In genomic region chr11:87125562-87125961, GRCm38 (mm10) we compare ENCODE assay signal across 9 mouse cellular contexts. TPM values are rescaled to one million over a fixed set of nuclear protein-coding genes. Genes with fewer than 3 reads are reported as not detected.
A peak's percentile ranks its signal among the peaks of the same experiment; 100 is the strongest.
DNase-seq lines count a peak whose midpoint lies in the region; ATAC-seq and TF ChIP-seq lines count a peak whose summit lies in the region.
"Had no signal": no experiment of that assay in that cellular context is flagged by ENCODE, and none has a peak within 500 bp of the region (broad histone marks: within the 10 kb centered on the region; RNA-seq: fewer than 3 reads in every experiment).

No protein-coding gene starts in this region.

- no peak for ATAC-seq in liver, embryonic 11.5 days (replicated peaks; ENCODE audit: low FRiP score)
- ATAC-seq in liver, postnatal 0 days: no peak
- no peak for ATAC-seq in intestine, embryonic 16.5 days
- no peak for ATAC-seq in midbrain, postnatal 0 days (ENCODE audit: low FRiP score)

- no peak for DNase-seq in liver, embryonic 11.5 days (ENCODE audit: low spot score)
- no peak for DNase-seq in liver, postnatal 0 days
- DNase-seq in forebrain, embryonic 10.5 days (ENCODE audit: extremely low spot score, low spot score): no peak
- no peak for DNase-seq in midbrain, postnatal 0 days (ENCODE audit: low spot score)
- DNase-seq in left cerebral cortex, adult 2 months (ENCODE audit: extremely low spot score in 1 of 2, low spot score in 2 of 2): no peak
- DNase-seq in urinary bladder, postnatal 10 days (ENCODE audit: low spot score): no peak
- no peak for DNase-seq in cerebellum, adult 11-12 months

- H3K27ac ChIP-seq in liver, embryonic 11.5 days (ENCODE audit: low read depth, low read length): no peak overlapping the region; the same call in 1 of the 2 replicates
- H3K27ac ChIP-seq in liver, postnatal 0 days (ENCODE audit: low read depth): no peak overlapping the region
- peak overlapping the region; percentile 96 for H3K27ac ChIP-seq in forebrain, embryonic 10.5 days
- no peak overlapping the region; the same call in 1 of the 2 replicates for H3K27ac ChIP-seq in intestine, embryonic 16.5 days (ENCODE audit: low read length)
- no peak overlapping the region for H3K27ac ChIP-seq in midbrain, postnatal 0 days (ENCODE audit: low read depth, low read length)
- H3K27ac ChIP-seq in left cerebral cortex, adult 2 months: no peak overlapping the region

- H3K27me3 ChIP-seq in liver, embryonic 11.5 days (replicated peaks; ENCODE audit: control insufficient read depth, insufficient read depth, low read length): no peaks in the 10 kb centered on the region
- H3K27me3 ChIP-seq in liver, postnatal 0 days (ENCODE audit: insufficient read depth, low read length): no peaks in the 10 kb centered on the region
- no peaks in the 10 kb centered on the region for H3K27me3 ChIP-seq in forebrain, embryonic 10.5 days (ENCODE audit: poor library complexity, severe bottlenecking)
- H3K27me3 ChIP-seq in intestine, embryonic 16.5 days (replicated peaks; ENCODE audit: control insufficient read depth, insufficient read depth, low read length): no peaks in the 10 kb centered on the region
- H3K27me3 ChIP-seq in midbrain, postnatal 0 days (ENCODE audit: insufficient read depth, low read length): no peaks in the 10 kb centered on the region

- H3K4me1 ChIP-seq in liver, embryonic 11.5 days (replicated peaks; ENCODE audit: control insufficient read depth, insufficient read depth, low read length): peaks cover 8% of the 10 kb centered on the region; the same call in 1 of the 2 replicates
- peaks cover 10% of the 10 kb centered on the region for H3K4me1 ChIP-seq in liver, postnatal 0 days (ENCODE audit: insufficient read depth)
- H3K4me1 ChIP-seq in forebrain, embryonic 10.5 days: peaks cover 31% of the 10 kb centered on the region
- H3K4me1 ChIP-seq in intestine, embryonic 16.5 days (ENCODE audit: control insufficient read depth, insufficient read depth, low read length): peaks cover 8% of the 10 kb centered on the region; the same call in 1 of the 2 replicates
- H3K4me1 ChIP-seq in midbrain, postnatal 0 days (ENCODE audit: insufficient read depth, low read length): peaks cover 11% of the 10 kb centered on the region; the same call in 1 of the 2 replicates

- intact Hi-C loops in left cerebral cortex, adult 2 months (cut with DNase I): no loop called here

- H3K9ac ChIP-seq in liver, embryonic 11.5 days (ENCODE audit: low read depth, low read length): peak overlapping the region; percentile 26; the same call in 1 of the 2 replicates
- no peak overlapping the region for H3K9ac ChIP-seq in liver, postnatal 0 days (replicated peaks)
- no peak overlapping the region for H3K9ac ChIP-seq in intestine, embryonic 16.5 days (ENCODE audit: low read depth, low read length)
- H3K9ac ChIP-seq in midbrain, postnatal 0 days (replicated peaks; ENCODE audit: low read length, poor library complexity, severe bottlenecking): no peak overlapping the region

- WGBS in liver, embryonic 11.5 days: 67% methylated on average over 4 of the region's 4 CpGs
- WGBS in liver, postnatal 0 days (ENCODE audit: insufficient replicate concordance): 66% methylated on average over 4 of the region's 4 CpGs
- 66% methylated on average over 4 of the region's 4 CpGs for WGBS in forebrain, embryonic 10.5 days
- WGBS in intestine, embryonic 16.5 days: 49% methylated on average over 4 of the region's 4 CpGs
- WGBS in midbrain, postnatal 0 days: 48% methylated on average over 4 of the region's 4 CpGs

- no peak for TF ChIP-seq CTCF in liver, postnatal 0 days (IDR thresholded peaks at IDR 0.05; ENCODE audit: low read depth)
- no peak for TF ChIP-seq CTCF in midbrain, postnatal 0 days (IDR thresholded peaks at IDR 0.05)
- no peak for TF ChIP-seq CTCF in left cerebral cortex, adult 2 months (IDR thresholded peaks at IDR 0.05)

- no peak for TF ChIP-seq EP300 in liver, postnatal 0 days (IDR thresholded peaks at IDR 0.05; ENCODE audit: low read depth)

- H3K36me3 ChIP-seq in liver, embryonic 11.5 days (ENCODE audit: control insufficient read depth, insufficient read depth, low read length): peaks cover 28% of the 10 kb centered on the region
- H3K36me3 ChIP-seq in liver, postnatal 0 days (replicated peaks; ENCODE audit: insufficient read depth, low read length): peaks cover 26% of the 10 kb centered on the region
- peaks cover 59% of the 10 kb centered on the region for H3K36me3 ChIP-seq in forebrain, embryonic 10.5 days (replicated peaks)
- peaks cover 10% of the 10 kb centered on the region for H3K36me3 ChIP-seq in intestine, embryonic 16.5 days (ENCODE audit: control insufficient read depth, insufficient read depth, low read length)
- peaks cover 12% of the 10 kb centered on the region; the same call in 1 of the 2 replicates for H3K36me3 ChIP-seq in midbrain, postnatal 0 days (ENCODE audit: insufficient read depth, low read length)

- no peaks in the 10 kb centered on the region for H3K9me3 ChIP-seq in liver, embryonic 11.5 days (ENCODE audit: control insufficient read depth, low read length)
- H3K9me3 ChIP-seq in liver, postnatal 0 days (ENCODE audit: low read length): no peaks in the 10 kb centered on the region
- H3K9me3 ChIP-seq in forebrain, embryonic 10.5 days: no peaks in the 10 kb centered on the region
- H3K9me3 ChIP-seq in intestine, embryonic 16.5 days (ENCODE audit: control insufficient read depth, low read length): no peaks in the 10 kb centered on the region
- no peaks in the 10 kb centered on the region for H3K9me3 ChIP-seq in midbrain, postnatal 0 days (ENCODE audit: low read length)

- H3K4me3 ChIP-seq in liver, embryonic 11.5 days (ENCODE audit: low read depth, low read length): 0 out of 2 replicates have a peak overlapping the region, but pooled peaks have one; percentile 97
- no peak overlapping the region for H3K4me3 ChIP-seq in liver, postnatal 0 days (ENCODE audit: low read depth, low read length)
- peak overlapping the region; percentile 94; the same call in 1 of the 2 replicates for H3K4me3 ChIP-seq in forebrain, embryonic 10.5 days
- H3K4me3 ChIP-seq in intestine, embryonic 16.5 days (ENCODE audit: low read length): no peak overlapping the region
- no peak overlapping the region for H3K4me3 ChIP-seq in midbrain, postnatal 0 days (ENCODE audit: low read depth, low read length)
- no peak overlapping the region for H3K4me3 ChIP-seq in left cerebral cortex, adult 2 months

- peak overlapping the region; percentile 69 for H3K4me2 ChIP-seq in liver, embryonic 11.5 days
- no peak overlapping the region for H3K4me2 ChIP-seq in liver, postnatal 0 days (ENCODE audit: low read depth, low read length)
- H3K4me2 ChIP-seq in intestine, embryonic 16.5 days (ENCODE audit: low read depth, low read length): peak overlapping the region; percentile 62; the same call in 1 of the 2 replicates
- H3K4me2 ChIP-seq in midbrain, postnatal 0 days (ENCODE audit: low read depth, low read length, poor library complexity, severe bottlenecking): 0 out of 2 replicates have a peak overlapping the region, but pooled peaks have one; percentile 63

RNA-seq across cellular contexts. Expression of gene Trim37, which starts 1.3 kb away (rescaled TPM):
- polyA plus RNA-seq in liver, embryonic 11.5 days (2014; fragmentation: Nextera tagmentation; extraction: Ambion mirVana): 40.4 and 43.4 TPM in 2 replicates
- 6.4 and 8.2 TPM in 2 replicates for polyA plus RNA-seq in liver, postnatal 0 days (2015; fragmentation: Nextera tagmentation; extraction: Ambion mirVana)
- 75.0 and 76.2 TPM in 2 replicates for polyA plus RNA-seq in forebrain, embryonic 10.5 days (2016; fragmentation: Nextera tagmentation; extraction: Ambion mirVana)
- 16.2 and 19.1 TPM in 2 replicates for polyA plus RNA-seq in intestine, embryonic 16.5 days (2015; fragmentation: Nextera tagmentation; extraction: Ambion mirVana)
- total RNA-seq in midbrain, postnatal 0 days (2014; rRNA removed): 125 and 136 TPM in 2 replicates
- polyA plus RNA-seq in midbrain, postnatal 0 days (2015; fragmentation: Nextera tagmentation; extraction: Ambion mirVana): 66.8 and 72.6 TPM in 2 replicates
- total RNA-seq in left cerebral cortex, adult 2 months (2021): 100 to 1,000 TPM; 231 TPM

RNA-seq across cellular contexts. Expression of gene Ska2, which starts 16.5 kb away (rescaled TPM):
- polyA plus RNA-seq in liver, embryonic 11.5 days (2014; fragmentation: Nextera tagmentation; extraction: Ambion mirVana): 55.3 and 55.9 TPM in 2 replicates
- 11.1 and 12.7 TPM in 2 replicates for polyA plus RNA-seq in liver, postnatal 0 days (2015; fragmentation: Nextera tagmentation; extraction: Ambion mirVana)
- polyA plus RNA-seq in forebrain, embryonic 10.5 days (2016; fragmentation: Nextera tagmentation; extraction: Ambion mirVana): 112 and 119 TPM in 2 replicates
- 30.6 and 37.7 TPM in 2 replicates for polyA plus RNA-seq in intestine, embryonic 16.5 days (2015; fragmentation: Nextera tagmentation; extraction: Ambion mirVana)
- 29.2 TPM in 2 replicates for total RNA-seq in midbrain, postnatal 0 days (2014; rRNA removed)
- 23.8 and 25.7 TPM in 2 replicates for polyA plus RNA-seq in midbrain, postnatal 0 days (2015; fragmentation: Nextera tagmentation; extraction: Ambion mirVana)
- 10 to 100 TPM in 1 of 2 experiments, 1 to 10 TPM in 1; 9.8 to 14.1 TPM for total RNA-seq in left cerebral cortex, adult 2 months (2021)

RNA-seq across cellular contexts. Expression of gene Prr11, which starts 17.1 kb away (rescaled TPM):
- 13.4 and 14.5 TPM in 2 replicates for polyA plus RNA-seq in liver, embryonic 11.5 days (2014; fragmentation: Nextera tagmentation; extraction: Ambion mirVana)
- 1.7 and 1.9 TPM in 2 replicates for polyA plus RNA-seq in liver, postnatal 0 days (2015; fragmentation: Nextera tagmentation; extraction: Ambion mirVana)
- 17.6 and 17.7 TPM in 2 replicates for polyA plus RNA-seq in forebrain, embryonic 10.5 days (2016; fragmentation: Nextera tagmentation; extraction: Ambion mirVana)
- polyA plus RNA-seq in intestine, embryonic 16.5 days (2015; fragmentation: Nextera tagmentation; extraction: Ambion mirVana): 6.5 TPM in 2 replicates
- total RNA-seq in midbrain, postnatal 0 days (2014; rRNA removed): 1.2 and 1.5 TPM in 2 replicates
- polyA plus RNA-seq in midbrain, postnatal 0 days (2015; fragmentation: Nextera tagmentation; extraction: Ambion mirVana): 0.88 and 1.1 TPM in 2 replicates
- total RNA-seq in left cerebral cortex, adult 2 months (2021): under 1 TPM; 0.18 to 0.37 TPM

RNA-seq across cellular contexts. Expression of gene Smg8, which starts 39.0 kb away (rescaled TPM):
- 20.8 and 24.5 TPM in 2 replicates for polyA plus RNA-seq in liver, embryonic 11.5 days (2014; fragmentation: Nextera tagmentation; extraction: Ambion mirVana)
- polyA plus RNA-seq in liver, postnatal 0 days (2015; fragmentation: Nextera tagmentation; extraction: Ambion mirVana): 4.5 and 4.9 TPM in 2 replicates
- 24.6 and 27.5 TPM in 2 replicates for polyA plus RNA-seq in forebrain, embryonic 10.5 days (2016; fragmentation: Nextera tagmentation; extraction: Ambion mirVana)
- 14.3 and 15.3 TPM in 2 replicates for polyA plus RNA-seq in intestine, embryonic 16.5 days (2015; fragmentation: Nextera tagmentation; extraction: Ambion mirVana)
- 24.2 and 26.2 TPM in 2 replicates for total RNA-seq in midbrain, postnatal 0 days (2014; rRNA removed)
- polyA plus RNA-seq in midbrain, postnatal 0 days (2015; fragmentation: Nextera tagmentation; extraction: Ambion mirVana): 17.7 and 19.2 TPM in 2 replicates
- 10 to 100 TPM; 16.3 to 16.5 TPM for total RNA-seq in left cerebral cortex, adult 2 months (2021)

RNA-seq across cellular contexts. Expression of gene Gdpd1, which starts 51.7 kb away (rescaled TPM):
- polyA plus RNA-seq in liver, embryonic 11.5 days (2014; fragmentation: Nextera tagmentation; extraction: Ambion mirVana): 12.0 and 12.5 TPM in 2 replicates
- polyA plus RNA-seq in liver, postnatal 0 days (2015; fragmentation: Nextera tagmentation; extraction: Ambion mirVana): 2.7 TPM in 2 replicates
- polyA plus RNA-seq in forebrain, embryonic 10.5 days (2016; fragmentation: Nextera tagmentation; extraction: Ambion mirVana): 42.5 and 45.3 TPM in 2 replicates
- polyA plus RNA-seq in intestine, embryonic 16.5 days (2015; fragmentation: Nextera tagmentation; extraction: Ambion mirVana): 24.5 and 24.7 TPM in 2 replicates
- 66.6 and 67.1 TPM in 2 replicates for total RNA-seq in midbrain, postnatal 0 days (2014; rRNA removed)
- polyA plus RNA-seq in midbrain, postnatal 0 days (2015; fragmentation: Nextera tagmentation; extraction: Ambion mirVana): 167 TPM in 2 replicates
- total RNA-seq in left cerebral cortex, adult 2 months (2021): 10 to 100 TPM; 40.1 to 42.4 TPM
- total RNA-seq: neutrophil, adult 5-6 weeks had no signal

Comparison
In these comparisons a context has a peak if more than half of its experiments do, and no peak if none do; other contexts are left out.
1. H3K4me3 ChIP-seq: peak in liver, embryonic 11.5 days (single experiment) and forebrain, embryonic 10.5 days (single experiment); none in liver, postnatal 0 days (single experiment), intestine, embryonic 16.5 days (single experiment), midbrain, postnatal 0 days (single experiment) and left cerebral cortex, adult 2 months (single experiment).